Mouse (Mus musculus) intestine, postnatal 0 days (tissue): ENCODE data around the gene Marcks. TPM values are rescaled to one million over a fixed set of nuclear protein-coding genes. Genes with fewer than 3 reads are reported as not detected.

ENCODE experiments used
- ATAC-seq: fragments of 200-750 bp; cut with Nextera tagmentation; 2 replicates; pipeline ENCODE4 v1.8.0; 2017; ENCODE audit warnings: mild to moderate bottlenecking, moderate TSS enrichment, moderate library complexity
- H3K27ac ChIP-seq: fragments of 300-500 bp; sonication (generic); 2 replicates; pipeline ENCODE4 v1.5.1; 2014; ENCODE audit warnings: mild to moderate bottlenecking, low read depth, low read length, moderate library complexity
- H3K27me3 ChIP-seq: fragments of 300-500 bp; sonication (generic); replicated peaks from 2 replicates; pipeline ENCODE4 v1.6.1; 2014; ENCODE audit warnings: low read length, mixed read lengths; ENCODE audit not compliant: control insufficient read depth, insufficient read depth
- H3K36me3 ChIP-seq: fragments of 300-500 bp; sonication (generic); 2 replicates; pipeline ENCODE4 v1.6.1; 2014; ENCODE audit warnings: mild to moderate bottlenecking, moderate library complexity; ENCODE audit not compliant: control insufficient read depth, insufficient read depth
- H3K4me1 ChIP-seq: fragments of 300-500 bp; sonication (generic); replicated peaks from 2 replicates; pipeline ENCODE4 v1.6.1; 2014; ENCODE audit warnings: antibody characterized with exemption, low read length, mixed read lengths; ENCODE audit not compliant: control insufficient read depth, insufficient read depth
- H3K4me2 ChIP-seq: fragments of 300-500 bp; sonication (generic); replicated peaks from 2 replicates; pipeline ENCODE4 v1.6.1; 2014; ENCODE audit warnings: low read depth, mild to moderate bottlenecking, moderate library complexity
- H3K4me3 ChIP-seq: fragments of 300-500 bp; sonication (generic); 2 replicates; pipeline ENCODE4 v1.5.1; 2014; ENCODE audit warnings: low read depth, low read length
- H3K9ac ChIP-seq: fragments of 300-500 bp; sonication (generic); 2 replicates; pipeline ENCODE4 v1.6.1; 2014; ENCODE audit warnings: mild to moderate bottlenecking, low read depth, low read length
- H3K9me3 ChIP-seq: fragments of 300-500 bp; sonication (generic); 2 replicates; pipeline ENCODE4 v1.6.1; 2016; ENCODE audit warnings: mixed run types; ENCODE audit not compliant: control insufficient read depth
- CTCF ChIP-seq: sonication (generic); IDR thresholded peaks from 2 replicates; pipeline ENCODE4 v1.5.1; 2016; ENCODE audit warnings: low read depth, mild to moderate bottlenecking, control low read depth, antibody characterized with exemption, moderate library complexity
- WGBS: fragments of 180-500 bp; shearing (Covaris S2); extraction: QIAGEN DNeasy Blood & Tissue Kit; methylation state at CpG from one replicate; pipeline ENCODE4 v1.1.7; 2014; 5-methylcytosine and 5-hydroxymethylcytosine counted together
- polyA plus RNA-seq: library from polyadenylated mRNA; unstranded; fragments of >200 nt; fragmentation: Nextera tagmentation; extraction: Ambion mirVana; gene quantifications from 2 replicates; pipeline ENCODE4 v1.2.1, GENCODE M21; 2015

Marcks gene
- polyA plus RNA-seq, 1 experiment from 2014 or later, result 34.7 TPM

- no peaks in the 10 kb centered on the region for H3K4me1 ChIP-seq
- H3K9me3 ChIP-seq, result no peaks in the 10 kb centered on the region
- H3K27ac ChIP-seq, result no peak overlapping the region
- no peak for ATAC-seq
- no peak overlapping the region for H3K4me3 ChIP-seq
- no peaks in the 10 kb centered on the region for H3K36me3 ChIP-seq
- no peak for TF ChIP-seq CTCF
- H3K9ac ChIP-seq, result no peak overlapping the region
- H3K27me3 ChIP-seq, result no peaks in the 10 kb centered on the region
- WGBS, result 81% methylated on average over 1 of the region's 1 CpGs
- H3K4me2 ChIP-seq, result no peak overlapping the region
Measured at GRCm38 (mm10) chr10:37145456-37145855, 6.7 kb upstream of the Marcks start.

GRCm38 (mm10) chr10:37141621-37142020 lies 2.9 kb upstream of the Marcks start:
- Histone ChIP-seq H3K9me3 (no peaks in the 10 kb centered on the region), H3K36me3 (no peaks in the 10 kb centered on the region), H3K27ac (0 out of 2 replicates have a peak overlapping the region, but pooled peaks have one; percentile 67), H3K9ac (no peak overlapping the region), H3K4me1 (no peaks in the 10 kb centered on the region), H3K27me3 (no peaks in the 10 kb centered on the region), H3K4me2 (peak overlapping the region; percentile 78), H3K4me3 (peak overlapping the region; percentile 74)
- ATAC-seq, result no peak
- no peak for TF ChIP-seq CTCF
- WGBS, result 68% methylated on average over 4 of the region's 4 CpGs

GRCm38 (mm10) chr10:37140736-37141451 lies 2.2 kb upstream of the Marcks start:
- no peaks in the 10 kb centered on the region for H3K9me3 ChIP-seq
- no peak for TF ChIP-seq CTCF
- peak overlapping the region; percentile 74 for H3K4me3 ChIP-seq
- H3K27ac ChIP-seq, result peak overlapping the region; percentile 67
- H3K36me3 ChIP-seq, result peaks cover 3% of the 10 kb centered on the region; the same call in 1 of the 2 replicates
- H3K9ac ChIP-seq, result peak overlapping the region; percentile 43
- H3K4me1 ChIP-seq, result no peaks in the 10 kb centered on the region
- peak; percentile 67 for ATAC-seq
- no peaks in the 10 kb centered on the region for H3K27me3 ChIP-seq
- peak overlapping the region; percentile 78 for H3K4me2 ChIP-seq
- 0% methylated on average over 41 of the region's 47 CpGs for WGBS

- H3K9ac ChIP-seq, result peak overlapping the region; percentile 43
- 1% methylated on average over 24 of the region's 24 CpGs for WGBS
- H3K9me3 ChIP-seq, result no peaks in the 10 kb centered on the region
- TF ChIP-seq CTCF, result no peak
- peak overlapping the region; percentile 67 for H3K27ac ChIP-seq
- H3K4me2 ChIP-seq, result peak overlapping the region; percentile 78
- H3K27me3 ChIP-seq, result no peaks in the 10 kb centered on the region
- H3K4me1 ChIP-seq, result no peaks in the 10 kb centered on the region
- peak overlapping the region; percentile 74 for H3K4me3 ChIP-seq
- no peak for ATAC-seq
- H3K36me3 ChIP-seq, result peaks cover 3% of the 10 kb centered on the region; the same call in 1 of the 2 replicates
Measured at GRCm38 (mm10) chr10:37140166-37140735, 1.5 kb upstream of the Marcks start.

GRCm38 (mm10) chr10:37139443-37140165 lies 884 bp upstream of the Marcks start:
- no peaks in the 10 kb centered on the region for H3K9me3 ChIP-seq
- no peak for TF ChIP-seq CTCF
- H3K27me3 ChIP-seq, result no peaks in the 10 kb centered on the region
- peak overlapping the region; percentile 74 for H3K4me3 ChIP-seq
- H3K36me3 ChIP-seq, result peaks cover 3% of the 10 kb centered on the region; the same call in 1 of the 2 replicates
- no peak for ATAC-seq
- H3K9ac ChIP-seq, result peak overlapping the region; percentile 78
- WGBS, result under 1% methylated on average over 26 of the region's 26 CpGs
- H3K27ac ChIP-seq, result peak overlapping the region; percentile 67
- H3K4me2 ChIP-seq, result peak overlapping the region; percentile 78
- no peaks in the 10 kb centered on the region for H3K4me1 ChIP-seq

- under 1% methylated on average over 26 of the region's 26 CpGs for WGBS
- no peak for ATAC-seq
Measured at GRCm38 (mm10) chr10:37138311-37138731, 399 bp downstream of the Marcks start.

More at GRCm38 (mm10) chr10:37138311-37138731, 399 bp downstream of the Marcks start:
- peaks cover 3% of the 10 kb centered on the region; the same call in 1 of the 2 replicates for H3K36me3 ChIP-seq
- H3K9me3 ChIP-seq, result no peaks in the 10 kb centered on the region
- H3K4me1 ChIP-seq, result no peaks in the 10 kb centered on the region
- TF ChIP-seq CTCF, result no peak
- peak overlapping the region; percentile 92 for H3K27ac ChIP-seq
- H3K4me3 ChIP-seq, result peak overlapping the region; percentile 74
- H3K9ac ChIP-seq, result peak overlapping the region; percentile 78
- peak overlapping the region; percentile 78 for H3K4me2 ChIP-seq
- H3K27me3 ChIP-seq, result no peaks in the 10 kb centered on the region
